Mouse (Mus musculus) right cerebral cortex, postnatal 36 days (tissue): Measurements from ENCODE around the gene Gm42906.

ENCODE experiments used
- DNase-seq, 2 experiments: peaks; one replicate each; pipeline ENCODE4 v3.0.0; 2022; ENCODE audit warnings: low spot score in 2 of 2, mixed read lengths in 1 of 2

Gm42906 gene

DNA sequence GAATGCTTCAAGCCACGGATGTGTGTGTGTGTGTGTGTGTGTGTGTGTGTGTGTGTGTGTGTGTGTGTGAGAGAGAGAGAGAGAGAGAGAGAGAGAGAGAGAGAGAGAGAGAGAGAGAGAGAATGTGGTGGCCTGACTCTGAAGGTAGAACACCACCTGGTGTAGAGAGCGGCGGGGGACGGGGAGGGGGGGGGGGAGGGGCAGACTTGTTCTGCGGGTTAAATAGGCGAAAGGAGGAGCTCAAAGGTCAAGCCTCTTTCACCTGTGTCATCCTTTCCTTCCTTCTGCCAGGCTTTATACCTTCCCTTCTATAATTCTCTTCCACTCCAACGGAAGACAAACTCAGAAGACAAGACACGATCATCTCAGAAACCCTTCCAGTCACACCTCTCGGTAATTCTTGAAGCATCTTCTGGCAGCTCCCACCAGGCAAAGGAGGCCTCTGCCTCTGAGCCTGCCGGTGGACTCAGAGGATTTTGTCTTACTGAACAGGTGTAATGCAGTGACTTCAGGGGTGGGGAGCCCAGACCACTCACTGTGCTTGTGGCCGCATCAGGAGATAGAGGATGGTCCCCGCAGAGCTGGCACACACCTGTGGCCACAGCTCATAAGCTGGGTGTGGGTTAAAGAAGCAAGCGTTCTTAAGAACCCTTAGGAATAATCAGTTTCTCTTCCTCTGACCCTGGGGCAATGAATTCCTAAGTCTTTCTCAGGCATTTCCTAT is 195.2 kb downstream of the Gm42906 start:
- no peak for DNase-seq

DNA sequence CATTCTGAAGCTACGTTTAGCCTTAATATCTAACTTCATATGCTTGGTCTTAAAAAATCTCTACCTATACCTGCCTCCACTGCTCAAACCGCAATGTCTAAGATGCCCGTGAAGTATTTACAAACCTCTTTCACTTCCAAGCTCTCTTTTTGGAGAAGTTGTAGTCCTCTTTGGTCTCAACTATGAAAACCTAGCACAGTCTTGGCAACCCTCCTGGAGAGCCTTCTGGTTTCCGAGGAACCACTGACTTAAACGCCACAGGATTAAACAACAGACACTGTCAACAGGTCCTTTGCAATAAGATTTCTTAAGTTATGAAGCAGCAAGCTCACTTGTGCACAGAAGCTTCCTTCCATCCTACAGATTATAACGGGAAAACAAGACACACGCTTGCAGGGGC is 196.1 kb downstream of the Gm42906 start:
- DNase-seq: no peak

DNA sequence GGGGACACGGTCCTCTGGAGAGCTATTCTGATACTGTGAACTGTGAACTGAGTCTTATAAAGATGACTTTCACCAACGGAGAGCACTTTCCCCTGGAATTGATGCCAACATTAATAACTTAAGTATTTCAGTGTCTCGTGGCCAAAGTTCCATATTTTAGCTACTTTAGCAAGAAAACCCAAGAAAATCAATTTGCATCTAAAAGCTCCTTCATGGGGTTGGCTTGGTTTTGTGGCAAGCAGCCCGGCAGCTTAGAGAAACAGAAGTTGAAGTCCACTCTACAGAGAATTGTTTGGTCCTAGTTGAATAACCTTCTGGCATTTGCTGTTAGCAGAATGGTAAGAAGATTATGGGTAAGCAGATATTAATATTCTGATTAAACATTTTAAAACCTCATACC is 196.6 kb downstream of the Gm42906 start:
- DNase-seq: no peak

DNA sequence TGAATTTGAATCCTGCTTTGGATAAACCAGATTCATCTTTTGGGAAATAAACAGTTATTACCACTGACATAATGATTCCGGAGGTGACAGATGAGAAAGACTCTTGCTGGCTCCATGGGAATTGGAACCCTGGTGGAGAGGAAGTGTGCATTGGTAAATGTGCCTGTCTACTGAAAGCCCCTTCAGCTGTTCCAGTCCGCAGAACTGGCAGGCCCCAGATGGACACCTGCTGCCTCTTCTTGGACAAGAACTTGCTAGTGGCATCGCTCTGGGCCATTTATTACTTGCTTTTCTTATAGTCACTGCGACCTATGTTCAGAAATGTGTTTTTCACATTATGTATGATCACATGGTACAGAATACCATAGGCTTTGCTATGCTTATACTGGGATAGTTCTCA is 197.5 kb downstream of the Gm42906 start:
- DNase-seq: no peak

DNA sequence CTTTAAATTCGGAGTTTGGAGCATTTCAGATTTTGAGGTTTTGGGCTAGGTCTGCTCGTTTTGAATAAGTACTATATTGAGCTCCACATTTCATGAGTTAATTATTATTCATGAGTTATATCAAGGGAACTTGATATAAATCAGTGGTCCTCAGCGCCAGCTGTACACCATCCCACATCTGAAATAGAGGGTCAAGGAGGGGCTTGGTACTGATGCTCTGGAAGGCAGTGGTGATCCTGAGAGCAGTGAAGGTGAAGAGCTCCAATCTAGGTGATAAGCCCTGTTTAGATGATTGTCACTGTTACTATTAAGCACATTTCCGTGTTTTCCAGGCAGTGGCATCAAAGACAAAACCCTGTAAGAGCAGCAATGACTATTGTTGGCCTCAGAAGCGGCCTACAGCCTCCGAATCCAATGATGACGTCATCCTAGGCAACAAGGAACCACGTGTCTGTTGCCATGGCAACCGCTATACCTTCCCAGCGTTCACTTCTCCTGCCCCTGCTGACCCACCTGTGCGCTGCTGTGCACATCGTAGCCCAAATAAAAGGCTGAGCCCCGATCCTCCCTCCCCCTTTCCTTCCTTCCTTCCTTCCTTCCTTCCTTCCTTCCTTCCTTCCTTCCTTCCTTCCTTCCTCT is 199.5 kb downstream of the Gm42906 start:
- DNase-seq: no peak

DNA sequence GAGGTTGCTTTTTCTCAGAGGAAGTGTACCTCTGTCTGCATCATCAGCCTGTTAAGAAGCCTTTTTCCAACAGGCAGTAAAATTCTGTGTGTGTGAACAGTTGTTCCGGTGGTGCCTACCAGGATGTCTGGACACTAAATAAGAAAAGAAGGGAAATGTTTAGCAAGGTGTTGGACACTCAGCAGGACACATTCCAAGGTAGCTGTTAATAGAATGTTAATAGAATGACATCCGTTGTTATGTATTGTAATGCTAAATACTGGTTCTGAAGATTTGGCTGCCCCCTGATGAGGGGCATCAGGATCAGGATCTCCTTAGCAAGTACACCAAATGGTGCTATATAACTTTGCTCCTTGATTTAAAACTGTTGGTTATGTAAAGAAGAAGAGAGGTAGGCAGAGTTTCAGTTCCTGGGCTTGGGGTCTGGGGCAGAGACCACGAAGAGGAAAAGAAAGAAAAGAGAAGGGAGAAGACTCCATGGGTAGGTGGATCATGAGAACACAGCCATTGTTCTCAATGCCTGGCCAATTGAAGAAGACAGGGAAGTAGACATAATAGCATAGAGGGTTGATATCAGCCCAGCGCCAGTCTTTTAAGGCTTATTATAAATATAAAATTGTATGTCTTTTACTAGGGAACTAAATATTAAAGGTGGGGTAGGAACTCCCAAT is 204.1 kb downstream of the Gm42906 start:
- no peak for DNase-seq

DNA sequence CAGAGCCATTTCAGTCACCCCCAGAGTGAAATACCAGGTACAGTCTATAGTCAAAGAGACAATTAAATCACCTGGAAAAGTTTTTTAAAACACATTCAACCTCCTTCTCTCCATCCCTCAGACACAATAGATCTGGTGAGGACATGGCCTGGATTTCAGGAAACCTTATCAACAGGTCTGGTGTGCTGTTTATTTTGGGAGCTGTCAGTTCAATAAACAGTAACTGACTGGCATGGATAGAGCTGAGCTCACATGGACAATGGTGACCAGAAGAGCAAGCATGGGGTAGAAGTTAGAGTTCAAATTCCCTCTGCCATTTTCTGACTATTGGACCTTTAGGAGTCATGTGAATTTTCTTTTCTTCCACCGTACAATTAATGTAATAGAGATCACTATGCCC is 205.2 kb downstream of the Gm42906 start:
- no peak for DNase-seq

DNA sequence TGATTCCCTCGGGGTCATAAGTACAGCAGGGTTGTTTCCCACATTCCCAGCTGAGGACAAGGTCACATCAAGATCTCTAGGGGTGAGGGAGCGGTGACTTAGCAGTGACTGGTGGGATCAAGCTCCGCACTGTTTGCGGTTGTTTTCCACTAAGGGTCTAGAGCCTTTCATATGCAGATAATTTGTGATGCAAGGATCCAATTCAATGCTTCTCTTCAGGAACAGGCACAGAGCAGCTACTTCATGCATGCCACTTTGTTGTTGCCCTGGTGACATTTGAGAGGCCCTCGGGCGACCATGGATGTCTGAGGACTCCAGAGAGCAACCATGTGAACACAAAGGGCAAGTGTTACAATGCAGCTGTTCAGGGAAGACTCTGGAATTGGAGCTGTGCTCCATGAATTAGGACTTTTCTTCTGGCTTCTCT is 209.3 kb downstream of the Gm42906 start:
- no peak for DNase-seq

DNA sequence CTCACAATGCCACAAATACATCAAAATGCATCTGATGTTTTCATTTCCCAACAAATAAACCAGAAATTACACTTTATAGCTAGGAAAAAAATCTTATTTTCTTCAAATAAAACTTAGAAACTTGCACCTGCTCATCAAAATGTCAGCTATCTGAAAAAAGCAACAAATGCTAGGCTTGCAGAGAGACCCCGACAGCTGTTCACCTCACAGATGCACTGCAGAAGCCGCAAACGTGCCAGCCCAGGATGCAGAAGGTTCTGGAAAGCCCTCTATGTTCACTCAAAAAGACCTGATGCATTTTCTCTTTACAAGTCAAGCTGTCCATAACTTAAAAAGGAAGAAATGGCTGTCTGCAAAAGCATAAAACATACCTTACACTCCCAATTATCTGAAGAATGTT is 214.9 kb downstream of the Gm42906 start:
- DNase-seq: no peak

DNA sequence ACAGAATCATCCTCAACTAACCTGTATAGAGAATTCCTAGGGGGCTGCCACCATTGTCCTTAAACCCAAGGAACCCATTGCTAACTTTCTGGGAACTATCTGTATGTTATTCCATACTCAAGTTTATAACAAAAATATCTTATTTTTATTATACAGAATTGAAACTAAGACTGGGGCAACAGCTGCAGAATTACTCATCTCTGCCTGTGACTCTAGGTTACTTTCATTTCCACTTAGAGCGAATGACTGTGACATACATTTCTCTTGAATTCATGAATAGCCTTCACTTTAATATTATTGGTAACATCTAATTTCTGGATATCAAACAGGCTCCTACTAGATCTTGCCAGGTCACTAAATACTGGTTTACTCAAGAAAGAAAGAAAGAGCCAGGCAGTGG is 217.1 kb downstream of the Gm42906 start:
- DNase-seq: no peak

DNA sequence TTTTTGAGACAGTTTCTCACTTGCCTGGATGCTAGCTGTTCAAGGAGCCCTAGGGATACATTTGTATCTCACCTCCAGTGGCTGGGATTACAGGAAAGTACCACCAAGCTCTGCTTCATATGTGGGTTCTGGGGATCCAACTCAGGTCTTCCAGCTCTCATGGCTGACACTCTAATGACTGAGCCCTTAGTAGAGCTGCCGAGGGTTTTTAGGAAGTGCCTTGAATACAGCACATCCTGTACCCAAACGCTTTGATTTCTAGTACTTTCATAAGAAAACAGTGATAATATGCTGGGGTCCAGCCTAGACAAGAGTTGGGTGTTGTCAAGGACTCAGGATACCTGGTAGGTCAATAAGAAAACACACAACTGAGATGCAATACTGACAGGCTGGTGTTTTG is 217.9 kb downstream of the Gm42906 start:
- no peak for DNase-seq

DNA sequence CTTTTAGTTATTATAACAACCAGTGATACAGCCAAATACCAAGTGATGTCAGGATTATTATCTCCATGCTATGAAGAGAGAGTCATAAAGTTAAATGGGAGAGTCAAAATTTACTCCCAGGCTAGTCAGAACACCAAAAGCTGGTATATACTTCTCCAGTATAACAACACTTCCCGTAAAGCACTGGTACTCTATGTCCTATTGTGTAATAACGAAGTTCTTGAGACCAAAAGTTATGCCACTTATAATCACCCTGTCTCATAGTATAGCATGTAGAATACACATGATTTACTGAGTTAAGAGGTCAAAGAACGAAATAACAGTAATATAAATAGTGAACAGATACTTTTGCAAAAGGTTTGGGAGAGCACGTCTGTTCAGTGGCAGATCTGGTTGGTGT is 222.9 kb downstream of the Gm42906 start:
- no peak for DNase-seq

DNA sequence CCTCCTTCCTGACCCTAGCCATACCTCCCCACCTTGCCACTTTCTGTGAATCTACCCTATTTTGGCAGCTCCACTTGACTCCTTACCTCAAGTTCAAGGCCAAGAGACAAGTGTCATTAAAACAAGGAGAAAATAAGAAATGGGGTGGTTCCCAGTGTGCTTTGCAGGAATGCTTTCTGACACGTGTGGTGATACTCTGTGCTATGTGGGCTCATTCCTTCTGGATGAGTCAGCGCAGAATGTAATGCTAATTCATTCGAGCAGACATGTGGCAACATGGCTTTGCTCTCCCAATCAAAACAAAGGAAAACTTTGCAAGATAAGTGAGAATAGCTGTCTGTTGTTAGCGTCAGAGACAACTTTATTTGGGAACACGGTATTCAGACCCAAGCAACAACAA is 225.0 kb downstream of the Gm42906 start:
- DNase-seq: no peak

DNA sequence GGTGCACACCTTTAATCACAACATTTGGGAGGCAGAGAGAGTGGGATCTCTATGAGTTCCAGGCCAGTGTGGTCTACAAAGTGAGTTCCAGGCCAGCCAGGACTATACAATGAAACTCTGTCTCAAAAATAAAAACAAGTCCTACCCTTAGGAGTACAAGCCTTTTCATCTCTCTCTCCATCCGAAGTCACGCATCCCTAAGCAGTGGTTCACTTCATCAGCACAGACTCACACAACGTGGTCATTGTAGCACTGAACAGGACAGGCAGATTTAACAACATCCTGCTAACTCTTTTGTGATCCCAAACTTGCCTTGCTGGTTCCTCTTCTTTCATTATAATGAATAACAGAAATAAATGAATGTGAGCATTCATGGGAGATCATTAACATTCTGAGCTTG is 226.7 kb downstream of the Gm42906 start:
- DNase-seq: no peak

DNA sequence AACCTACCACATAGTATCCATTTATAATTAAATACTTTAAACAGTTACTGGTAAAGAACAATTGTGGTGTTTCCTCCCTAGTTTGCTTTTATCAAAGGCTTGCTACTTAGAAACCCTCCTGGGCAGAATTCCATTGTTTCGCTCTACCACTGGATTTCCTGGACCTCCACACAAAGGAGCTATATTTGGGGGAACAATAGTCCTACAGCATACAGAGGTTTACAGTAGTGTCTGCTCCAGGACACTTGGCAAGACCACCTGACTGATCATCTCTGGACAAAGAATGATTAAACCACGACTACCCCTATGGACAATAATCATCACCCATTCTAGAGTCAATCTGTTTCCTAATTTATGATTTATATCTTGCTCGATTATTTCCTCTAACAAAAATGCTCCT is 228.7 kb downstream of the Gm42906 start:
- DNase-seq: no peak

DNA sequence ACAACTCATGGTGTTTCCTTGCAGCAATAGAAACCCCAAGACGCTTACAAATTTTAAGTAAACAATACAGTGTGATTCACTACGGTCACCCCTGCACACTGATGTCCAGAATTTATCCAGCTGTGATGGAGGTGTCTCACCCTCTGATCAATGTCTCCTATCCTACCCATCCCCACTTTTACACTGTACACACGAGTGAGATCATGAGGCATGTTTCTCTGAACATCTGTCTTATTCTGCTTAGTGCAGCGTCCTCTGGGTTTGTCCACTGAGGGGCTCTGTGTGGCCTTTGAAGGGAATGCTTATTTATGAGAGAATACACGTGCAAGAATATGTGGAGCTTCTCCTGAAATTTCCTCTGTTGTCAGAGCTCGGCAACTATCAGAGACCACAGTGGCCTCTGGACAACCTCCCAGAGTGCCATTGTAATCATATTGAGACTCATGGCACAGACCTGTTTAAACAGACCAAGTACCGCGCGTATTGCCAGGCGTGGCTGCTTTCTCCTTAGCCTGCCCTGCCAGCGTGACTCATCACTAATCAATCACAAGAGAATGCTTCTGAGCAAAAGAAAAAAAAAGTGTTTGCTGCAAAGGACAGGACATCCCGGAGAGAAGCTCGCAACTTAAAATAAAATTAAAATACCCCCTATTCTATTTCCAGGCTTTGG is 231.2 kb downstream of the Gm42906 start:
- DNase-seq: no peak

DNA sequence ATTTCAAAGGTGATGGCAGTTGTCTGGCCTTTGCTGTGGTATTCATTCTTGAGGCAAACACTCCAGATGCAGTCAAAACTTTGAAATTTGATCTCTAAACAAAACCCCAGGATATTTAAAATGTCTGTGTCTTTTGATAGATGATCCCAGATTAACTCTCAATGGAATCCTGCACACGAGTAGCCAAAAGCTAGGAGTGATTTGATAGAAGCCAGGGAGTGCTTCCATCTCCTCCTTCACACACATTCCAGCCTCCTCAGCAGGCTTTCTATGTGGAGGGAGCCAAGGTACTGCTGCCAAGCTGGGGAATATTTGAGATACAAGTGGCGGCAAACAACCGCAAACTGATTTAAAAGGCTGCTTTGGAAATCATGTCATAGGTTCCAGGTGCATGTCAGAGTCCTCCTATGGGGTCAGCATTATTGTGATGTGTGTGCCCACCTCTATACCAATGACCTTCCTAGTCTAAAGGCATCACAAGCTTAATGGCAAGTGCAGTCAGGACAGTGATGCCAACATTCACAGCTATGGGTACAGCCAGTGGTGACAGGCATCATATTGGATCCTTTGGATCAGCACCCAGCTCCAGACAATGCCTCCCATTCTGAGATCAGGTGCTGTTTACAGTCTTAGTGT is 234.0 kb downstream of the Gm42906 start:
- DNase-seq: no peak

DNA sequence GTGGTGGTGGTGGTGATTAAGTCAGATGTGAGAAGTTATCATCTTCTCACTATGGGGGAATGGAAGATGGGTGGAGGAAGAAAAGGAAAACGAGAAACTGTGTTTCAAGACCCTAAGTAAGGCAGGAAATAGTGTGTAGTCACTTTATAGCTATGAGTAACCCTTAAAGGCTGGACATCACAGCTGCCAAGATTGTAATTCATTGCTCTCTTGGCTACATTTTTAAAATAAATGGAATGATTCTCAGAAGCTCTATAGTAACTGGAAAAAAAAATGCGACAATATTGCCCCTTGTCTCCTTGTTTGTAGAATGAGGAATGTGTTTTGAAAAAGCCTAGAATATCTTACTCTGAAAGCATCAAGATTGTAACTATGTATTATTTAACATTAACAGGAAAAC is 235.7 kb downstream of the Gm42906 start:
- no peak for DNase-seq

DNA sequence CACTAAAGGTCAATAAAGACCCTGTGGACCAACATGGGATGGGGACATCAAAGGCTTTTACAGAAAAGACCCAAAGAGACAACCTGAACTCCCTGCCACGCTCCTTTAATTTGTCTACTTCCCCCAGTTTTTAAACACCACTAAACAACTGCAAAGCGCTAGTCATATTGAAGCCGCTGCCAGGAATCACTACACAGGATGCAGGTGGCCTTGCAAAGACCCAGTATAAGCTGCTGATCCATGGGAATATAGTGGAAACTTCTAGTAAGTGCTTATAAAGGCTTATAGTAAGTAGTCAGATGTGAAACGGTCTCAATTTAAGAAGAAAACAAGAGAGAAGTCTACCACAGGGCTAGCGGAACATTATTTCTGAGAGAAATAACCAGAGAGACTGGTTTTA is 237.2 kb downstream of the Gm42906 start:
- DNase-seq: no peak

DNA sequence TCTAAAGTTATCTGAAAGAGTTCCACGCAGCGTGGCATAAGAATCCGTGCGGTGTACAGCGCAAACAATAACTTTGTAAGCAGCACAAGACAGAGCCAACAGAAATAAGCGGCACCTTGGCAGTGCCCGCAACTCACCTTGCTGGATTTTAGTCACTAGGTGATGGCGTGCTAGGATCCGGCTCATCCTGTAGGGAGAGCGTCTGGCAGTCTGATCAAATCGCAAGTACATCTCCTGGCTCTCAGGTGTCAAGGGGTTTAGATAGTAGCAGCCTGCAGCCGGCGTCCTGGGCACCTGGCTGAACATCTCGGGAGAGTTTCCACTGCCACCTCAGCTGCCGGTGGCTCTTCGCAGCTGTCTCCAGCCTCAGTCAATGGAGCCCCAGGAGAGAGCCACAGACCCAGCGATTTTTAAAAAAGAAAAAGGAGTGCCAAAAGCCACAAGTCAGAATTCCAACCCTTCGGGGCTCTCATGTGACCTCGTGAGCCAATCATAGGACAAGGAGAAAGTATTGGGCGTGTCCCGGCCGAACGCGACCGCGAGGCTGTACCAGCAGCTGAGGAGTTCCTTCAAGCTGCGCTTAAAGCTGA is 238.1 kb downstream of the Gm42906 start:
- peak in 1 of 2 experiments; percentile 8 for DNase-seq

DNA sequence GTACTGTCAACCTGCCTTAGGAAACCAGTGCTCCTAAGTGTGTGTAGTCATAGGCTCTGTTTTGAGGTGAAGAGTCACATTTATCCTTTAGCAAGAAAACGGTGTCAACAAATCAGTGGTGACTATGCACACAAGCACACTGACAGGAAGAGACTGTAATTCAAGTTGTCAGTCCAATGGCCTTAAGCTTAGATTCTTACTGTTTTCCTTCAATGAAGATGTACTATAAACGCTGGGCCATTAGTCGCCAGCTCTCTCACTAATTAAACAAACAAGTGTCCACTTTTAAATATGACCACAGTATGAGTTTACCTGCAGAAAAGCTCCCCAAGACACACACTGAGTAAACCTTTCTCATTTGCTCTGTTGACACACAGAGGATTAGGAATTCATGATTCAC is 238.6 kb downstream of the Gm42906 start:
- no peak for DNase-seq

DNA sequence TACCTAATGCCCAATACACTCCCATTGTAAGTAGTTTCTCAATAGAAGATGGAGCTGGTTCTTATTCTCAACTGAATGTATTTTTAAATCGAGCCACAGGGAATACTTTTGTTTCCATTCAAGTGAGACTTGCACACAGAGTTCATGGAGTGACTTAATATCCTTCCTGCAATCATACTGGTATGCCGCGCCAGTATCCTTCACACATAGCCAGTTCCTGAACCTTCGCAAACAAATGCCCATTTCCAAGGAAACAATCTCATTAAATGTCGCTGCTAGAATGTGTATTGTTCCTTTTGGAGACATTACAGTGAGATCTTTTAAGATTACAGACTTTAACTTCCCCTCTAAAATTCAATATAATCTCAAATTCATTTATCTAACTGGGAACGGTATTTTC is 239.3 kb downstream of the Gm42906 start:
- no peak for DNase-seq
